Mouse (Mus musculus): ENCODE measurements around the gene Sh3d21.

Sh3d21 gene

DNA sequence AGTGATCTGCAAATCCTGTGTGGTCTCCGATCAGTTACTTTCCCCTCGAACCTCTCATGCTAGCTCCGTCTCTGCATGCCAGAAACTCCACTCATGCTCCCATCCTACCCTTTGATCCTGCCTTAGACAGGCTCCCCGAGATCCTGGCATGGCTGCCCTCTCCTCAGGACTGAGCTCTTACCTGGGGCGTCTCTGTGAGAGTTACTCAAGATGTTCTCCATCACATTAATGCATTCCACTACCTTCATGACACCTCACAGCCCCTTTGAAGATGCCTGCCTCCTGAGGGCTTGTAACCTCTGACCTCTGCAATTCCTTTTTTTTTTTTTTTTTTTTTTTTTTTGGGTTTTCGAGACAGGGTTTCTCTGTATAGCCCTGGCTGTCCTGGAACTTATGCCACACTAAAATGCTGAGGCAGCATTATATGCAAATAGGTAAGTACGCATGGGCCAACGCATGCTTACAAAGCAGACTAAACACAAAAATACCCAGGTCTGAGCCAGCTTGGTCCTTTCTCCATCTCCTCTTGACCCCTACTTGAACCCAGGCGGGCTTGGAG lies 16.2 kb downstream of the Sh3d21 start:
- DNase-seq (ENCODE audit: low spot score) = no peak

DNA sequence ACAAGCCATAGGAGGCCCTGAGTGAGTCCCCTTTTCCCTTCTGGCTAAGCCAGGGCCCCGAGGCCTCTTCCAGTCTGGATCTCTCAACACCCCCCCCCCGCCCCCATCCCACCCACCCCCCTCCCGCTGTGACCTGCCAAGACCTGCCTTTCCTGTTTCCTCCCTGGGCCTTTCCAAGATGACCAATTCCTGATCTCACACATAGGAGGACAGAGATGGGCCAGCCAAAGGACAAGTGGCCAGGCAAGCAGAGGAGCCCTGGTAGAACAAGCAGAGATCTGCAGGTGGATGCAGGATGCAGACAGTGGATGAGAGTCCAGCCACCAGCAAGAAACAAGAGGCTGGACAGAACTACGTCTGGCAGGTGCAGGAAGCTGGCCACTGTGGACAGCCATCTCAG lies 17.9 kb downstream of the Sh3d21 start:
- DNase-seq (ENCODE audit: low spot score) = no peak

DNA sequence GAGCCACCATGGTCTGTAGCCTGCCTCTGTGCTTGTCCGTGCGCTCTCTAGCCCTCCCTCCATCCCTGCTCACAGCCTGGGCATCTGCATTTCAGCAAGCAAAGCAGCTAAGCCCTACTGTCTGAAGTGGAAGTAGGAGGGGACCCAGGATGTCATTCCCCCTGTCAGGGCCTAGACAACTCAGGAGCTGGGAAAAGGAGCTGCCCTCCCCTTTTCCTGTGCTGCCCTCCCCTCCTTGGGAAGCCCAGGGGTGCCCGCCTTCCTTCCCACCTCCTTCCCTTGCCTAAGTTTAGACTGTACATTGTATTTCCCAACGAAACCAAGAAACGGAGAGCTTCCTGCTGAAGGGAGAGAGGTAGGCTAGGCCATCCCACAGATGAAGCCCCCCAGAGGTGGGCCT lies 22.3 kb downstream of the Sh3d21 start:
- no peak for DNase-seq (ENCODE audit: low spot score)

DNA sequence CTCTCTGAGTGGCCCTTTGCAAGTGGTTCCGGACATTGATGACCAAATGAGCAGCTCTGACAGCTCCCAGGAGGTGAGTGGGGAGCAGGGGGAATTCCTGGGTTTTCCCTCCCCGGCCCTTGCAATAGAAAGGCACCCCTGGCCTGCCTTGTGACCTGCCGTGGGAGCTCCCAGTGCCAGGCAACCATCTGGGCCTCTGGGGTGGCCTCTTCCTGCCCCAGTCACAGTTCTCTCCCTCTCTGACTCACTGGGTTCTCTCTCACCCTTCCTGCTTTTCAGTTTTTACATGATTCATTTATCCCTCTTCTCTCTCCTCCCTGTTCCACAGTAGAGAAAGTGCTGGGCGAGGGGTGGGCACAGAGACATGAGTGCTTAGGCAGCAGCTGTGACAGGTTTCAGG lies 25.5 kb downstream of the Sh3d21 start:
- no peak for DNase-seq (ENCODE audit: low spot score)

DNA sequence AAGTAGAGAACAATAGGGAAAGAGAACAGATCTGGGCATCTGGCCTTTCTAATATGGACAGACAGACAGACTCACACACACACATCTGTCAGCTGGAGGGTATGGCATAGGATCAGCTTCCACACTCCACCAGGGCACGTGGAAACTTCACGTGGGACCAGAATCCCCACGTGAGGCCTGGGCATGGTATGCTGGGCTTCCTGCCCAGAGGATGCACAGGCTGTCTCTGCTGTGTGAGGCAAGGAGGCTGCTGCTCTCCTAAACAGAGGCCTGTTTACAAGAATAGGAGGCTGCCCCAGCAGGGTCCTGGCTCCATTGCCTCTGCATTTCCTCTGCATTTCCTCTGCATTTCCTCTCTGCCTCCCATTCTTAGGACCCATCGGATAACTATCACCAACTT lies 28.7 kb downstream of the Sh3d21 start:
- no peak for DNase-seq (ENCODE audit: low spot score)

DNA sequence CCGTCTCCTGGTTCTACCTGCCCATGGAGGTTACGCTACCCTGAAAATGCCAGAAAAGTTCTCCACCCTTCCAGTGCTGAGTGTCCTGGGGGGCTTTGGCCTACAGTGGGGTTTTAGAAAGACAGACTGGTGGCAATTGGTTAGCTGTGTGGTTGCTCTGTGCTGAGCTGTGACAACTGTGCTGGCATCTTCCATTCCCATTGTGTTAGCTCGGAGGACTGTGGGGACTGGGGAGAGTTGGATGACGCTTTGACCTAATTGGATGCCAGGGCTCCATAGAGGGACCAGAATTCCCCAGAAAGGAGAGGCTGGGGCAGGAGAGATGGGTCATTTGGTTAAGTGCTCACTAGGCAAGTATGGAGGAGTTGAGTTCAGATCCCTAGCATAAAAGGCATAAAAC lies 29.1 kb downstream of the Sh3d21 start:
- DNase-seq (ENCODE audit: low spot score) = peak; percentile 45

DNA sequence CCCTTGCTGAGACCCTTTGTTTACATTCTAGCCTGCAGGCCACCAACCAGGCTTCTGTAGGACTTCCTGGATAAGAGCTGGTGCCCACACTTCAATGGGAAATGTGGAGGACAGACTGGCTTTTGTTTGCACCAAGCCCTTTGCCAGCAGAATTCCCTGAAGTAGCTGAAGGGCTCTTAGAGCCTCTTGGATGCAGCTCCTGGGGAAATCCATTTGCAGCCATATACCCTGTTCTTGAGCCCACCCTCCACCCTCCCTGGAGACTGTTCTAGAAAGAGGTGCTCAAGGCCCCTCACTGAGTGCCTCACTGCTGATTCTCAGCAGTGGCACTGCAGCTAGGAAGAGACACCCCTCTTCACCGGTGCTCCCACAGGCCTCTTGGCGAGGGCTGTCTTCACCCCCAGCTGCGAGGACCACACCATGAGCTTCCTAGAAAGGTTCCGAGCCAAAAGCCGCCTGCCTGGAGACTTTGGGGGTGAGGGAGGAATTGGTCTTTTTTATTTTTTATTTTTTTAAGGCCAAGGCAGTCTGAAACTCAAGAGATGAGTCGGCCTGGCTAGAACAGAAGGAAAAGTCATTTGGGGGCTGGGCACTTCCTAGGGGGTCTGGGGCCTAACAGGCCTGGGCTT lies 30.5 kb downstream of the Sh3d21 start:
- DNase-seq (ENCODE audit: low spot score) = no peak

DNA sequence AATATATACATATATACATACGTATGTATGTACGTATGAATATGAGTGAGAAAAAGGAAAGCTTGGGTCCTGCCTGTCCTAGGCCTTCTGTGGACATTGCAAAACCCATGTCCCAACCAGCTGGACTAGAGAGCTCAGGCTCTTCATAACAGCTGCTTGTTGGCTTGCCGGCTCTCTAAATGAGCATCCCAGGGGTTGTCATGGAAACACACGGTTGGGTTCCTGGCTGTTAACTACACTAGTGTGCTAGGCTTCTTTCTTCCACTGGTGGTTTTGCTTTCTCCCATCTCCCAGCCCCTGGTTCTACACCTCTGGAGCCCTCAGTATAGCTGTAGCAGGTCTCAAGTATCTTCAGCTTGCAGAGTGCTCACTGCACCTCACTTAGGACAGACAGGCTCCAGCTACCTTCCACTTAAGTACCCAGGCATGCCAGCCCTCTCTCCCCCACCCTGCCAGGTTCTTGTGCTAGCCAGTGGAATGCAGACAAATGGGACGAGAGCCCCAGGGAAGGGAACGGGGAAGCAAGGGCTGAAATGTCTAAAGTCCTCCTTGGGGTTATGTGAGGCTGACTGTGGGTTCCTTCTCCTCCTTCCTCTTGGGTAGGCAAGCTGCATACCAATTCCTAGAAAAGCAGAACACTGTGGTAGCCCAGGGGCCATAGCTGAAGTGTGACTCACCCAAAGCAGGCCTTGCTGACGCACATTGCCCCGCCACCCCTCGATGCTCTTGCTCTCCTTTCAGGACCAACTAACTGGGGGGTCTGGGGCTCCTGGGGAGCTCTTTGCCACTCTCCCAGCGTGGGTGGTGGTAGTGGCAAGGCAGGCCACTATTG lies 31.8 kb downstream of the Sh3d21 start:
- DNase-seq (ENCODE audit: low spot score) = peak; percentile 60

DNA sequence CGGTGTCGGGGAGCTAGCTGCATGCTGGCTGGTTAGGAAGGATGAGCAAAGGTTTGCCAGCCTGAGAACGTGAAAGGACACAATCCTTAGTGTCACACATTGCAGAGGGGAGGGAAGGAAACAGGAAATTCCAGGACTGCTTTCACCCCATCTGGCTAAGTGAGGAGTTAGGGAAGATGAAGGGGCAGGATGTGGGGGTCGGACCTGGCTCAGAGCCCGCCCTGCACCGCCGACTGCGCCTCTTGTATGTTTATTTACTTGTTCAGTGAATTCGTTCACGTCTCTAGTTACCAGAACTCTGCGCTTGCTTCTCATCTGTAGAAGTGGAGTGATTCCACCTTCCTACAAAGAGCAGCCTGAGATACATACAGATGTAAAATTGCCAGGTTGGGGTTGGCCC lies 32.8 kb downstream of the Sh3d21 start:
- DNase-seq (ENCODE audit: low spot score) = no peak

DNA sequence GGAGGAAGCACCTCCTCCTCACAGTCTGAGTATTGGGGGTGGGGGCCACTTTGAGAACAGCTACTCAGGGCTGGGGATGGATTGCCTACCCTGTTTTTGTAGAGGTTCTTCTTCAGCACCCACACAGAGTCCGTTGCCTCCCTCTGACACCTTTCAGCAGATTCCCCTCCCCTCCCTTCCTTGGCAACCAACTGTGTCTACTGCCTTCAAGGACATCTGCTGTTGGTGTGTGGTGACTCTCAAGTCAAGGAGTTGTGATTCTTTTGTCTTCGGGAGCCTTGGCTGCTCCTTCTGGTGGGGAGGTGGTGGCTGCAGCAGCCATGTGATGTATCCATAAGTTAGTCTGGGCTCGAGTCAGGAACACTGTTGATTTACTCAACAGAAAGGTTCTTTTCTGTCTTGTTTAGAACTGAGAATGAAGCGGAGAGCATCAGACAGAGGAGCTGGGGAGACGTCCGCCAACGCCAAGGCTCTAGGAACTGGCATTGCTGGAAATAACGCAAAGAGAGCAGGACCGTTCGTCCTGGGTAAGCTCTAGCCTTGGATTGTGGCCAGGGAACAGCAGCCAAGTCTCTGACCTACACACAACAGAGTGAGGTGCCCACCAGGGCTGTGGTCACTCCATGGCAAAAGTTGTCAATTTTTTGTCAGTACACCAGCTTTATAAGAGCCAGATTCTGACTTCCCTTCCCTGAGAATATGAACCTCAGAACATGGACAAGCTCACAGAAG lies 39.8 kb downstream of the Sh3d21 start:
- DNase-seq (ENCODE audit: low spot score) = no peak

DNA sequence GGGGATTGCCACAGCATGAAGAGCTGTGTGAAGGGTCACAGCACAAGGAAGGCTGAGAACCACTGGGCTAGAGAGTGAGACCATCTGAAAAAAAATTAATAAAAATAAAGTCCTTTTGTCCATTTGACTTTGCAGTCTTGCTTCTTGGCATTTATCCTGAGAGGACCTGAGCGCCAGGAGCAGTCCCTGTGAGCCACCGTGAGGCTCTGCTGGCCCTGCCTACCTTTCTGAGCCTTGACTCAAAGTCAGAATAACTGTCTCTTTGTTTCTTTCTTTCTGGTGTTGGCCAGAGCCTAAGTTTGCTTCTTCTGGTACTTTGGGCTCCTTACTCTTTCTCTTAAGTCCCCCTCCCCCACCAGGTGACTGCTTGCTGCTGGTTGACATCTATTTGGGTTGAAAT lies 42.8 kb downstream of the Sh3d21 start:
- peak; percentile 31 for DNase-seq (ENCODE audit: low spot score)

DNA sequence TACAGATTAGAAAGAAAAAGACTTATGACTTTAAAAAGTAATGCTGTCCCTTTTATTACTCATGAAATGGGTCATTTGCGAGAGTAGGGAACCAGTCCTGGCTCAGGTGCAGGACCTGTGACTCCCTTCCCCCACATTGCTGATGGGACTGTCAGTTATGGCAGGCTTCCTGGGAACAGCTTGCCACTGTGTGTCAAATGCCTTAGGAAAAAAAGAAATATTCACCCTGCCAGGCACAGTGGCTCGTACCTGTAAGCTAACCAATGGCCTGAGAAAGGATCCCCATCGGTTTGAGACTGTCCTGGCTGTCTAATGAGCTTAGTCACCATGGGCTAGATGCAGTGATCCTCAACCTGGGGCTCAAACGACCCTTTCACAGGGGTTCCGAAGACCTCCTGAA lies 43.2 kb downstream of the Sh3d21 start:
- DNase-seq (ENCODE audit: low spot score) = peak; percentile 42

DNA sequence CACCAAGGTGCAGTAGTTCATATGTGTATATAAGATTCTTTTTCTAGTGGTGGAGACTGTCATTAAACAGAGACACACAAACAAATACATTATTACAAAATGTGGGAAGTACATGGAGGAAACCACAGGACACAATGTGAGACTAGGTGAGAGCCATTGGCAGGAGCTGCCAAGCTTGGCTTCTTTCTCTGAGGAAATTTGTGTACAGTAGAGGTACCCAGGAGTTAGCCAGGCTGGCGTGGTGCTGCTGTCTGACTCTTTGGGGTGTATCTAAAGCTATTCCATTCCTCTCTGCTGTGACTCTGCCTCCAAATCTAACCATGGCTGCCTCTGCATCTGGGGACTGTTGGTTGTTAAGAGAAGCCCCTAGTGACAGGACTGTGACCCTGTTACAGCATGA lies 44.2 kb downstream of the Sh3d21 start:
- no peak for DNase-seq (ENCODE audit: low spot score)

DNA sequence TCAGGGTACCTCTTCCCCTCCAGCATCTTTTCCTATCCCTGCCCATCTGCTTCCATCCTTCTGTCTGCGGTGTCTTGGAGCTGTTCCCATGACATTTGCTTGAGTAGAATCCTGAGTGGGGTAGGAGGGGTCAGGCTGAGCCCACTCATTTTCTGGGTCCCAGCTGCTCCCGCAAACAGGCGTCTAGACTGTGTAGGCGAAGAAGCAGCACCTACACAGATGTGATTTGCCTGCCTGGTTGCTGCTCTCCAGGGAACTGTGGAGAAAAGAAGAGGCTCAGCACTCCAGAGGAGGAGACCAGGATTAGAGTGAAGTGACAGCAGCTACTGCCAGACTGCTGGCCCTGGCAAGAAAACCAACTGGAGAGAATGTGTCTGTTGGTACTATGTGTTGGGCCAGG lies 44.6 kb downstream of the Sh3d21 start:
- no peak for DNase-seq (ENCODE audit: low spot score)

DNA sequence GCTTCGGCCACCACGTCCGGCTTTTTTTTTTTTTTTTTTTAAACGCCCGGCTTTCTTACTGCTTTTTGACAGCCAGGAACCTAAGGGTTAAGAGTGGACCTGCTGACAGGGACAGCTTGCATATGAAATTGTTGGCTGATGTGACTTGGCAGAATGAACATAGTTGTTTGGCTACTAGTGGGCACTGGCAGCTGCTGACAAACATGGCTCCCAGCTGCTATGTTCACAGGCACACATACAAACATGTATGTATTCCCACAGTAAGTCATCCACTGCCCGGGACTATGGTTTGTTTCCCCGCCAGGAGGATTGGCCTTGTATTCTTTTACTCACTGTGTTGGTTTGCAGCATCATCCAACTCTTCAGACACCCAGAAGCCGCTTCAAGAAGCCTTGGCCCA lies 46.2 kb downstream of the Sh3d21 start:
- peak; percentile 47 for DNase-seq (ENCODE audit: low spot score)

DNA sequence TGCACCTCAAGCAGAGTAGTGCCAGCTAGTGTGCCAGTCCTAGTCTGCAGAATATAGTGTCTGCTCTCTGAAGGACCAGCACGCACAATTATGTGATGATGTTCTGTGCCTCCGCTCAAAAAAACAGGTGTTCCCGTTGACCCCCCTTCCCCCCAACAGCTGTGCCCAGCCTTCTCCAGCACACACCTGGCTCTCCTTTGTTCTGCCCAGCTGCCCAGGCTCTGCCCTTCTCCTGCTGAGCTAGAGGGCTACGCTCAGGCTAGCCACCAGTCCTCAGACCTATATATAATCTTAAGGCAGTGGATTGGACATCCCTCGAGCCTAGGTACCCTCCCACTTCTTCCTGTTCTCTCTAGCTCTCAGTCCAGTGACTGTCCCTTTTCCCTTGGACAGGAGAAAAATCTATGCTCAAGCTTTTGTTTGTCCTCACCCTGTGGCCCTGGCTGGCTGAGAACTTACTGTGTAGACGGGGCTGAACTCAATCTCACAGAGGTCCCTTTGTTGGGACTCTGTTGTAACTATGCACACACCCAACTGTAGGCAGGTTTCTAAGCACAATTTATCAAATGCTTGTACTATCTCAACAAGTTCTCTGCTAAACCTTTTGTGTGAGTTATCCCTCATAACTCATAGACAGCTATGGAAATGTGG lies 47.3 kb downstream of the Sh3d21 start:
- no peak for DNase-seq (ENCODE audit: low spot score)

DNA sequence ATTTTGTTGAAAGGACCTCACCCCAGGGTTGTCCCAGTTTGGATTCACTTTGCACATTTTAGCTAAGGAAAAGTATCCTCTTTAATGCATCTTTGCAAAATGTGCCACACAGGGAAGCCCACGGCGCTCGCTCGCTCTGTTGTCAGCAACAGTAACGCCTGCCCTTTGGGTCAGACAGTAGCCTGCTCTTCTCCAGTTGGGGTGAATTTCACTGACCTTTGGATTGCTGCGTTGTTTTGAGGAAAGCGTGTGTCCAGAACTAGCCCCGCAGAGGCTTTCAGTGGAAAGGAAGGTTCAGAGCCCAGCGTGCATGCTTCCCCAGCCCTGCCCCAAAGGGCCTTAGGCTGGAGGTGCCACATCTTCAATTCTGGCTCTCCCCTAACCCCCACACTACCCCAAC lies 47.9 kb downstream of the Sh3d21 start:
- no peak for DNase-seq (ENCODE audit: low spot score)

DNA sequence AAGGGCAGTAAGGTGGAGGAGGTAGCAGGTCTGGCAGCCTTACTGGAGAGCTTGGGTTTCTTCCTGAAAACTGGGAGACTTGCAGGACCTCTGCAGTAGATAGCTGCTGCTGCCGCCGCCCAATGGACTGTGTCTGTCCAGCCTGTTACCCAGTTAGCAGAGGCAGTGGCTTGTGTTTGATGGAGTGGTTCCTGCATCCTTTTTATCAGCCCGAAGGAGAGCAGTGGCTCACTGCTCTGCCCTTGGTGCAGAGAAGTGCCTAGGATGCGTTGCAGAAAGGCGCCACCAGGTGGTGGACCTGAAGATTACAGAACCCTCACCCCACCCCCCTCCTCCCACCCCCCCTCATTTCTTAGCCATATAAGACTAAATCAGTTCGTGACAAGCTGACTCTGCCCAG lies 49.3 kb downstream of the Sh3d21 start:
- peak; percentile 51 for DNase-seq (ENCODE audit: low spot score)

DNA sequence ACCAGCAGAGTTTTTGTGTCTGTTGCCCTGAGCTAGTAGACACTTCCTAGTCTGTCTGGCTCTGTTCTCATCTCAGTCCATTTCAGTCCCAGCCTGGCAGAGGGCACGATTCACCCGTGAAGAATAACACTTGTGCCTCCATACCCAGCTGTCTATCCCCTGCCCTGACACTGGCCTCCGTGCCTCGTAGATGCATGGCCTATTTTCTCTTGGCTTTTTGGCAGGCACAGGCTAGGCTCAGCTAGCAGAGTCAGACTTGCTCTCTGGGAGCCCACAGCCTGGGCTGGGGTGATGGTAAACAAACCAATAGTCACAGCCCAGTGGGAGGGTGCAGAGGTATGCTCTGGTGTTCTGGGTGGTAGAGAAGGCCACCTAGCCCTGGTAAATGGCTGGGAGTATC lies 50.0 kb downstream of the Sh3d21 start:
- peak; percentile 62 for DNase-seq (ENCODE audit: low spot score)

DNA sequence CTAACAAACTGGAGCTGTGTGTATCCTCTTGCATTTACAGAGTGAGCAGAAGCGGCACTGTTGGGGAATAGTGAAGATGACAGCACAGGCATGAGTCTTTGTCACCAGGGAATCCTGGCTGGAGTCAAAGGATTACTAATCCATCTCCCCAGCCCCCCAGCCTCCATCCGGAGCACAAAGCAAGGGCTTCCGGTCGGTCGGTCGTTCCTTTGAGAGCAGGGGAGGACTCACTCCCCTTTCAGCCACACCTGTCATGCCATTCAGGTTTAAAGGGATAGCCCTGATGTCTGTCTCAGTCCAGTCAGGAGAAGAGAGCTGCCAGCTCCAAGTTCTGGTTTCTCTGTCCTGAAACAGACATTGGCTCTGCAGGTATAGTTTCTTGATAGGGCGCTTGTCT lies 52.1 kb downstream of the Sh3d21 start:
- no peak for DNase-seq (ENCODE audit: low spot score)

DNA sequence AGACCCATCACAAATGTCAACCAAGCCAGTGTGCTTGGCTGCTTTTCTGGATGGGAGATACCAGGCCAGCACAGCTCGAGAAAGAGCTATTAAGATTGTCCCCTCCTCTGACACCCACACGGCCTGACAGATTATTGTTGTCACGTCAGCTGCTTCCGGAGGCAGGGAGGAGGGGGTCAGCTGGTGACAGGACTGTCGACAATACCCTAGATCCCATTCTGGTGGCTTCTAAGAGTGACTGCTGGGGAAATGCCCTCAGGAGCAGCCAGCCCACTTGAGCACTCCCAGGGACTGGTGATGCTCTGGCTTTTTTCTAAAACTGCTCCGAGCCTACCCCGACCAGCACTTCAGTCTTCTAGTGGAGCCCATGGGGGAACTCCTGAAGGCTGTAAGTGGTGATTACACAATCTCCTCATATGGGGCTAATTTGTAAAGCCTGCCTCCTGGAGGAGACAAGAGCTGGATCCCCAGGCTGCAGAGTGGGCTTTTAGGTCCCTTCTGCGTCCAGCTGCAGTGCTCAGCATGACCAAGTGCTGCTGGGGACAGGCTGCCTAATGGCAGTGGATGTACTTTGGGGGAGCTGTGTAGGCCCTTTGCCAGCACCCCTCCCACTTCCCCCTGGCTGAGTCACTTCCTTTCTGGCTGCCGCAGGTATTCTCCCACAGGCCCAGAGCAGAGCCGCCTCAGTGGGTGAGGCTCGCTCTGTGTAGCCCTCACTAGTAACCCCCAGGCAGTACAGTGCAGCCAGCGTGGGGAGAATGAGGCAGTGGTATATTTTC lies 52.7 kb downstream of the Sh3d21 start:
- peak; percentile 66 for DNase-seq (ENCODE audit: low spot score)
